Mouse (Mus musculus): ENCODE measurements around the gene Dpy19l3. TPM values are rescaled to one million over a fixed set of nuclear protein-coding genes. Genes with fewer than 3 reads are reported as not detected.

The Dpy19l3 gene
- polyA plus RNA-seq, 1 experiment from 2014 or later: 22.9 TPM

DNA sequence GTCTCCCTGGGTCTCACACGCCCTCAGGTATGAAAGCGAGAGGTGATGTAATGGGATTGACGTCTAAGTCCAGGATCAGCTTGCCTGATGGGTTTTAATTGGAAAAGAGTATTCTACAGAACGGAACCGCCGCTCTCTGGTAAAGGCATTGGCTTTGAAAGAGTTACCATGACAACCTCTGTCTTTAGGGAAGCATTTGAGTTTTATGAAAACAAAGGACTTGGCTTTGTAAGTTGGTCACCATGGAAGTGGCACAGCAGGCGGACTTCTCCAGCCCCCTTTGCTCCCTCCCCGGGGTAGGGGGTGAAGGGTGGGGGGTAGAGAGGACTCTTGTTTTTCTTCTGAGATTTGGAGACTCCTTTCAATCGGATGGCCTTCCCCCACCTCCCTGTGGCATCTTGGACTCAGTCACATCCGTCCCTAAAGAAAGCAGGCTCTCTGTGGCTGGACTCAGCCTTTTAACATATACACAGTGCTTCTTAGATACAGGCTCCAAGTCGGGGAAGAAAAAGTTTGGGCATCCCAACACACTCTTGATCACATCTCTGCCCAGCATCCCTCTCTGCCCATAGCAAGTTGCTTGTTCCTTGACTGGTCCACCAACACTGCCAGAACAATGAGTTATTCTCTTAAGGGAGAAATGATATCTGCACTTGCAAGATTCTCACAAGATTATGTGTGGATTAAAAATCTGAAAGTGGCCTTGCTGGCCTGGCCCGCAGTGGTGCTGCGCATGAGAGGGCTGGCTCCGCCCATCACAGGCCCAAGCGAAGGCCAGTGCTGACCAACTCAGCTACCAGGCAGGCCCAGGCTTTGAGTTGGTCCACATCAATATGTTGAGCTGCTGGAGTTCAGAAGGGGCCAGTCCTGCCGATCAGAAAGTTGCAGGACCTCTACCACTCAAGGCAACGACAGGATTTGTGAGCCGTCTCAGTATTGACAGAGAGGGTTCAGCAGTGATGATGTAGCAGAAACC, 85.9 kb downstream of the Dpy19l3 start:
- Histone ChIP-seq H3K4me3 (ENCODE audit: low read depth, low read length) (no peak overlapping the region), H3K36me3 (ENCODE audit: control insufficient read depth, insufficient read depth, low read length) (no peaks in the 10 kb centered on the region), H3K27me3 (replicated peaks; ENCODE audit: control insufficient read depth, insufficient read depth, low read length) (no peaks in the 10 kb centered on the region), H3K9me3 (ENCODE audit: control insufficient read depth, low read length) (no peaks in the 10 kb centered on the region), H3K4me2 (no peak overlapping the region), H3K4me1 (replicated peaks; ENCODE audit: control insufficient read depth, insufficient read depth, low read length) (no peaks in the 10 kb centered on the region), H3K9ac (ENCODE audit: low read depth, low read length) (no peak overlapping the region), H3K27ac (ENCODE audit: low read depth, low read length) (no peak overlapping the region)
- ATAC-seq (replicated peaks; ENCODE audit: low FRiP score) (no peak), DNase-seq (ENCODE audit: low spot score) (no peak)
- WGBS: 72% methylated on average over 18 of the region's 18 CpGs

- H3K4me2 ChIP-seq: no peak overlapping the region
- no peak overlapping the region for H3K4me3 ChIP-seq (ENCODE audit: low read depth, low read length)
- H3K9me3 ChIP-seq (ENCODE audit: control insufficient read depth, low read length): no peaks in the 10 kb centered on the region
- ATAC-seq (replicated peaks; ENCODE audit: low FRiP score) (no peak), DNase-seq (ENCODE audit: low spot score) (no peak)
- H3K9ac ChIP-seq (ENCODE audit: low read depth, low read length): no peak overlapping the region
- no peaks in the 10 kb centered on the region for H3K27me3 ChIP-seq (replicated peaks; ENCODE audit: control insufficient read depth, insufficient read depth, low read length)
- no peaks in the 10 kb centered on the region for H3K36me3 ChIP-seq (ENCODE audit: control insufficient read depth, insufficient read depth, low read length)
- 70% methylated on average over 16 of the region's 16 CpGs for WGBS
- no peaks in the 10 kb centered on the region for H3K4me1 ChIP-seq (replicated peaks; ENCODE audit: control insufficient read depth, insufficient read depth, low read length)
- H3K27ac ChIP-seq (ENCODE audit: low read depth, low read length): no peak overlapping the region
Measured at GRCm38 (mm10) chr7:35663790-35664376, 90.4 kb downstream of the Dpy19l3 start.

DNA sequence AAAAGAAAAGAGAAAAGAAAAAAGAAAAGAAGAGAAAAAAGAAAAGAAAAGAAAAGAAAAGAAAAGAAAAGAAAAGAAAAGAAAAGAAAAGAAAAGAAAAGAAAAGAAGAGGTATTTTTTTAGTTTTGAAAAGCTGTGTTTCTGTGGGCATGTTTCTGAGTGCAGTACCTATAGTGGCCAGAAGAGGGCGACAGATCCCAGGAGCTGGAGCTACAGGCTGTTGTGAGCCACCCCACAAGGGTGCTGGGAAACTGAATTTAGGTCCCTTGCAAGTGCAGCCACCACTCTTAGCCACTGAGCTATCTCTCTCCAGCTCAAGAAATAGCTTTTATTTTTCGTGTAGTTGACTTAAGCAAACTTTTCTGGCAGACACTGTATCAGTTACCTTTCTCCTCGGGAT, 95.1 kb downstream of the Dpy19l3 start:
- WGBS: 56% methylated on average over 3 of the region's 3 CpGs
- Histone ChIP-seq H3K9me3 (ENCODE audit: control insufficient read depth, low read length) (no peaks in the 10 kb centered on the region), H3K4me1 (replicated peaks; ENCODE audit: control insufficient read depth, insufficient read depth, low read length) (no peaks in the 10 kb centered on the region)

GRCm38 (mm10) chr7:35657829-35658228, 96.4 kb downstream of the Dpy19l3 start:
- Histone ChIP-seq H3K27me3 (replicated peaks; ENCODE audit: control insufficient read depth, insufficient read depth, low read length) (no peaks in the 10 kb centered on the region), H3K36me3 (ENCODE audit: control insufficient read depth, insufficient read depth, low read length) (no peaks in the 10 kb centered on the region), H3K9ac (ENCODE audit: low read depth, low read length) (no peak overlapping the region), H3K27ac (ENCODE audit: low read depth, low read length) (no peak overlapping the region), H3K4me2 (no peak overlapping the region), H3K9me3 (ENCODE audit: control insufficient read depth, low read length) (no peaks in the 10 kb centered on the region), H3K4me3 (ENCODE audit: low read depth, low read length) (no peak overlapping the region), H3K4me1 (replicated peaks; ENCODE audit: control insufficient read depth, insufficient read depth, low read length) (no peaks in the 10 kb centered on the region)
- WGBS: 57% methylated on average over 6 of the region's 6 CpGs
- DNase-seq (ENCODE audit: low spot score): no peak
- no peak for ATAC-seq (replicated peaks; ENCODE audit: low FRiP score)

More for the DNA sequence above, 95.1 kb downstream of the Dpy19l3 start:
- H3K4me3 ChIP-seq (ENCODE audit: low read depth, low read length): no peak overlapping the region
- no peaks in the 10 kb centered on the region for H3K27me3 ChIP-seq (replicated peaks; ENCODE audit: control insufficient read depth, insufficient read depth, low read length)
- H3K27ac ChIP-seq (ENCODE audit: low read depth, low read length): no peak overlapping the region
- no peak overlapping the region for H3K4me2 ChIP-seq
- no peaks in the 10 kb centered on the region for H3K36me3 ChIP-seq (ENCODE audit: control insufficient read depth, insufficient read depth, low read length)
- ATAC-seq (replicated peaks; ENCODE audit: low FRiP score) (no peak), DNase-seq (ENCODE audit: low spot score) (no peak)
- H3K9ac ChIP-seq (ENCODE audit: low read depth, low read length): no peak overlapping the region

- Histone ChIP-seq H3K9ac (ENCODE audit: low read depth, low read length) (no peak overlapping the region), H3K27ac (ENCODE audit: low read depth, low read length) (no peak overlapping the region), H3K4me2 (no peak overlapping the region), H3K27me3 (replicated peaks; ENCODE audit: control insufficient read depth, insufficient read depth, low read length) (no peaks in the 10 kb centered on the region), H3K4me3 (ENCODE audit: low read depth, low read length) (no peak overlapping the region), H3K4me1 (replicated peaks; ENCODE audit: control insufficient read depth, insufficient read depth, low read length) (no peaks in the 10 kb centered on the region; the same call in 1 of the 2 replicates), H3K36me3 (ENCODE audit: control insufficient read depth, insufficient read depth, low read length) (no peaks in the 10 kb centered on the region), H3K9me3 (ENCODE audit: control insufficient read depth, low read length) (no peaks in the 10 kb centered on the region; the same call in 1 of the 2 replicates)
- 79% methylated on average over 10 of the region's 10 CpGs for WGBS
- ATAC-seq (replicated peaks; ENCODE audit: low FRiP score): no peak
- DNase-seq (ENCODE audit: low spot score): no peak
Measured at GRCm38 (mm10) chr7:35651583-35652270, 102.5 kb downstream of the Dpy19l3 start.

DNA sequence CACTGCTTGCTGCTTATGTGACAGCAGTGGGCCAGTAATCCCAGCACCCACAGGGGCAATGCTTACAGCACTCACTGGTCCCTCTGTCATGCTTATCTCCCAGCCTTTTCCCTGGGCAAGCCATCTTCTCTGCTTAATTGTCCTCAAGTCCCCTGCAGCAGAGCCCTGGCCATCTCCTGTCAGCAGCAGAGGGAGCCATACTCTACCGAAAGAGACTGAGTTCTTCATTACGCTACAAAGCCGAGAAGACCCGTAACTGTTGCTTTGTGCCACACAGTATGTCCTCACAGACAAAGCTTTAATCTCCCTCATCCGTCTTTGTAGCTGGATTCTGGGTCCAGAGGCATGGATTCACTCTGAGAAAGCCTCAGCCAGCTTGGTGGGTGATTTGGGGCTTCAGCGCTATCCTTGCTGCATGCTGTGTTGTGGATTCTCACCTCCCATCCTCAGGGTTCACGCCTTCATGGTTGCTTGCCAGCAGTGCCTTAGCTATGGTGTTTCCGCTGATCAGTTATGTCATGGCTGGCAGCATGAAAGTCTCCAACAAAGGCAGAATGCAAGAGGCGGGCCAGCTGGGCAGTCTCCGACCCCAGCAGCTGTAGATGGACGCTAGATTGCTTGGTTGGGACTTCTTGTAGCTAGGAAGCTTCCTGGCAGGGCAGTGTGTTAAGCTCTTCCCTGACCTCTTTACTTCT, 103.4 kb downstream of the Dpy19l3 start:
- no peak overlapping the region for H3K9ac ChIP-seq (ENCODE audit: low read depth, low read length)
- no peak for ATAC-seq (replicated peaks; ENCODE audit: low FRiP score)

GRCm38 (mm10) chr7:35649071-35649470, 105.2 kb downstream of the Dpy19l3 start:
- Histone ChIP-seq H3K9me3 (ENCODE audit: control insufficient read depth, low read length) (no peaks in the 10 kb centered on the region; the same call in 1 of the 2 replicates), H3K27me3 (replicated peaks; ENCODE audit: control insufficient read depth, insufficient read depth, low read length) (no peaks in the 10 kb centered on the region), H3K4me3 (ENCODE audit: low read depth, low read length) (no peak overlapping the region), H3K27ac (ENCODE audit: low read depth, low read length) (no peak overlapping the region), H3K9ac (ENCODE audit: low read depth, low read length) (no peak overlapping the region), H3K4me2 (peak overlapping the region; percentile 41), H3K4me1 (replicated peaks; ENCODE audit: control insufficient read depth, insufficient read depth, low read length) (peaks cover 2% of the 10 kb centered on the region; the same call in 1 of the 2 replicates), H3K36me3 (ENCODE audit: control insufficient read depth, insufficient read depth, low read length) (peaks cover 12% of the 10 kb centered on the region)
- WGBS: 48% methylated on average over 3 of the region's 3 CpGs
- ATAC-seq (replicated peaks; ENCODE audit: low FRiP score): peak; percentile 59
- peak; percentile 51 for DNase-seq (ENCODE audit: low spot score)

More for the DNA sequence above, 103.4 kb downstream of the Dpy19l3 start:
- WGBS: 78% methylated on average over 11 of the region's 11 CpGs
- H3K27me3 ChIP-seq (replicated peaks; ENCODE audit: control insufficient read depth, insufficient read depth, low read length): no peaks in the 10 kb centered on the region
- H3K4me1 ChIP-seq (replicated peaks; ENCODE audit: control insufficient read depth, insufficient read depth, low read length): peaks cover 2% of the 10 kb centered on the region; the same call in 1 of the 2 replicates
- no peak overlapping the region for H3K4me3 ChIP-seq (ENCODE audit: low read depth, low read length)
- H3K4me2 ChIP-seq: no peak overlapping the region
- no peak for DNase-seq (ENCODE audit: low spot score)
- H3K9me3 ChIP-seq (ENCODE audit: control insufficient read depth, low read length): no peaks in the 10 kb centered on the region; the same call in 1 of the 2 replicates
- H3K36me3 ChIP-seq (ENCODE audit: control insufficient read depth, insufficient read depth, low read length): peaks cover under 1% of the 10 kb centered on the region
- H3K27ac ChIP-seq (ENCODE audit: low read depth, low read length): no peak overlapping the region

All from liver, embryonic 11.5 days (tissue).